Mouse (Mus musculus) CH12.LX (cell line): ENCODE measurements around the gene Dnajc13.

Experiments used
- CTCF ChIP-seq, 2 experiments: IDR thresholded peaks in 1 of 2; conservative IDR thresholded peaks in 1 of 2; 2 replicates each; pipeline ENCODE4 v1.5.1; 2011 to 2012; ENCODE audit warnings: low read depth in 2 of 2, low read length in 2 of 2, improper control_type of control experiment in 1 of 2, inconsistent platforms in 1 of 2, mild to moderate bottlenecking in 1 of 2, moderate library complexity in 1 of 2
- E2F4 ChIP-seq: IDR thresholded peaks from 2 replicates; pipeline ENCODE4 v1.6.1; 2011; ENCODE audit warnings: low read depth, low read length, improper control_type of control experiment; ENCODE audit not compliant: insufficient replicate concordance
- ELF1 ChIP-seq: IDR thresholded peaks from 2 replicates; pipeline ENCODE4 v1.6.1; 2014; ENCODE audit warnings: low read depth, mild to moderate bottlenecking, inconsistent platforms, low read length, improper control_type of control experiment
- ETS1 ChIP-seq: conservative IDR thresholded peaks from 2 replicates; pipeline ENCODE4 v1.6.1; 2012; ENCODE audit warnings: low read depth, mild to moderate bottlenecking, inconsistent platforms, low read length, improper control_type of control experiment, moderate library complexity
- HCFC1 ChIP-seq: IDR thresholded peaks from 2 replicates; pipeline ENCODE4 v1.6.1; 2012; ENCODE audit warnings: low read depth, mild to moderate bottlenecking, inconsistent platforms, low read length, improper control_type of control experiment
- KAT2A ChIP-seq: IDR thresholded peaks from 2 replicates; pipeline ENCODE4 v1.6.1; 2012; ENCODE audit warnings: low read length, improper control_type of control experiment, inconsistent platforms; ENCODE audit not compliant: insufficient replicate concordance
- MAFK ChIP-seq: IDR thresholded peaks from 2 replicates; pipeline ENCODE4 v1.6.1; 2011; ENCODE audit warnings: low read length, improper control_type of control experiment; ENCODE audit not compliant: insufficient replicate concordance
- MAX ChIP-seq: IDR thresholded peaks from 2 replicates; pipeline ENCODE4 v1.6.1; 2011; ENCODE audit warnings: low read length, improper control_type of control experiment
- MAZ ChIP-seq: IDR thresholded peaks from 2 replicates; pipeline ENCODE4 v1.6.1; 2012; ENCODE audit warnings: low read depth, mild to moderate bottlenecking, inconsistent platforms, low read length, improper control_type of control experiment, moderate library complexity
- NRF1 ChIP-seq: IDR thresholded peaks from 2 replicates; pipeline ENCODE4 v1.6.1; 2014; ENCODE audit warnings: low read depth, mild to moderate bottlenecking, inconsistent platforms, low read length, improper control_type of control experiment, moderate library complexity
- POLR2A ChIP-seq: IDR thresholded peaks from 2 replicates; pipeline ENCODE4 v1.6.1; 2011; ENCODE audit warnings: low read depth, mild to moderate bottlenecking, improper control_type of control experiment, low read length
- USF1 ChIP-seq: IDR thresholded peaks from 2 replicates; pipeline ENCODE4 v1.6.1; 2014; ENCODE audit warnings: low read depth, mild to moderate bottlenecking, inconsistent platforms, low read length, improper control_type of control experiment
- ZC3H11A ChIP-seq: IDR thresholded peaks from 2 replicates; pipeline ENCODE4 v1.6.1; 2012; ENCODE audit warnings: low read depth, mild to moderate bottlenecking, inconsistent platforms, low read length, improper control_type of control experiment
- ZKSCAN1 ChIP-seq: IDR thresholded peaks from 2 replicates; pipeline ENCODE4 v1.6.1; 2012; ENCODE audit warnings: low read depth, inconsistent platforms, low read length, improper control_type of control experiment, borderline replicate concordance

- TF ChIP-seq ETS1 (no peak), ZC3H11A (no peak), USF1 (no peak), MAZ (no peak), ELF1 (no peak), HCFC1 (no peak), MAFK (no peak), POLR2A (no peak), MAX (no peak), CTCF (conservative IDR thresholded peaks at IDR 0.05 in 1 of 2, IDR thresholded peaks at IDR 0.05 in 1 of 2; ENCODE audit: low read depth in 2 of 2, low read length in 2 of 2) (no peak), NRF1 (no peak), KAT2A (no peak), ZKSCAN1 (no peak), E2F4 (no peak)
Observed at GRCm38 (mm10) chr9:104282536-104282935, 19.8 kb upstream of the Dnajc13 start.
